In genomic region chr3:108961226-108961625, GRCm38 (mm10) we compare ENCODE assay signal across 7 mouse cellular contexts. TPM values are rescaled to one million over a fixed set of nuclear protein-coding genes. Genes with fewer than 3 reads are reported as not detected.
DNase-seq lines count a peak whose midpoint lies in the region; ATAC-seq and TF ChIP-seq lines count a peak whose summit lies in the region.

No protein-coding gene starts in this region.

- peaks cover 7% of the 10 kb centered on the region; the same call in 1 of the 2 replicates for H3K4me1 ChIP-seq in embryonic facial prominence, embryonic 12.5 days
- peaks cover 11% of the 10 kb centered on the region for H3K4me1 ChIP-seq in lung, embryonic 15.5 days
- peaks cover 8% of the 10 kb centered on the region; the same call in 1 of the 2 replicates for H3K4me1 ChIP-seq in stomach, embryonic 14.5 days (ENCODE audit: control insufficient read depth, insufficient read depth, low read length)
- no peaks in the 10 kb centered on the region for H3K4me1 ChIP-seq in liver, postnatal 0 days (ENCODE audit: insufficient read depth)

- H3K4me3 ChIP-seq in embryonic facial prominence, embryonic 12.5 days = no peak overlapping the region
- H3K4me3 ChIP-seq in lung, embryonic 15.5 days = no peak overlapping the region
- no peak overlapping the region for H3K4me3 ChIP-seq in stomach, embryonic 14.5 days (ENCODE audit: low read depth, low read length)
- no peak overlapping the region for H3K4me3 ChIP-seq in liver, postnatal 0 days (ENCODE audit: low read depth, low read length)

- no peaks in the 10 kb centered on the region for H3K36me3 ChIP-seq in embryonic facial prominence, embryonic 12.5 days
- H3K36me3 ChIP-seq in lung, embryonic 15.5 days = no peaks in the 10 kb centered on the region
- no peaks in the 10 kb centered on the region for H3K36me3 ChIP-seq in stomach, embryonic 14.5 days (ENCODE audit: control insufficient read depth, insufficient read depth, low read length)
- H3K36me3 ChIP-seq in liver, postnatal 0 days (replicated peaks; ENCODE audit: insufficient read depth, low read length) = no peaks in the 10 kb centered on the region

- H3K9ac ChIP-seq in embryonic facial prominence, embryonic 12.5 days = no peak overlapping the region
- H3K9ac ChIP-seq in lung, embryonic 15.5 days = 0 out of 2 replicates have a peak overlapping the region, but pooled peaks have one; percentile 3
- H3K9ac ChIP-seq in stomach, embryonic 14.5 days (replicated peaks; ENCODE audit: low read depth, low read length) = no peak overlapping the region
- H3K9ac ChIP-seq in liver, postnatal 0 days (replicated peaks) = no peak overlapping the region

- H3K27me3 ChIP-seq in embryonic facial prominence, embryonic 12.5 days = no peaks in the 10 kb centered on the region
- H3K27me3 ChIP-seq in lung, embryonic 15.5 days = no peaks in the 10 kb centered on the region
- no peaks in the 10 kb centered on the region for H3K27me3 ChIP-seq in stomach, embryonic 14.5 days (ENCODE audit: control insufficient read depth, insufficient read depth, low read length)
- H3K27me3 ChIP-seq in liver, postnatal 0 days (ENCODE audit: insufficient read depth, low read length) = no peaks in the 10 kb centered on the region

- H3K9me3 ChIP-seq in embryonic facial prominence, embryonic 12.5 days = no peaks in the 10 kb centered on the region
- no peaks in the 10 kb centered on the region for H3K9me3 ChIP-seq in lung, embryonic 15.5 days
- H3K9me3 ChIP-seq in stomach, embryonic 14.5 days (ENCODE audit: control insufficient read depth, low read depth, low read length) = no peaks in the 10 kb centered on the region
- no peaks in the 10 kb centered on the region for H3K9me3 ChIP-seq in liver, postnatal 0 days (ENCODE audit: low read length)

- TF ChIP-seq CTCF in liver, postnatal 0 days (IDR thresholded peaks at IDR 0.05; ENCODE audit: low read depth) = no peak

- WGBS in embryonic facial prominence, embryonic 12.5 days = 56% methylated on average over 7 of the region's 7 CpGs
- WGBS in lung, embryonic 15.5 days = 31% methylated on average over 7 of the region's 7 CpGs
- WGBS in stomach, embryonic 14.5 days = 24% methylated on average over 7 of the region's 7 CpGs
- WGBS in liver, postnatal 0 days (ENCODE audit: insufficient replicate concordance) = 59% methylated on average over 7 of the region's 7 CpGs

- H3K27ac ChIP-seq in embryonic facial prominence, embryonic 12.5 days = no peak overlapping the region
- H3K27ac ChIP-seq in lung, embryonic 15.5 days = no peak overlapping the region
- peak overlapping the region; percentile 4; the same call in 1 of the 2 replicates for H3K27ac ChIP-seq in stomach, embryonic 14.5 days (ENCODE audit: low read length)
- no peak overlapping the region for H3K27ac ChIP-seq in liver, postnatal 0 days (ENCODE audit: low read depth)

- no peak overlapping the region; the same call in 1 of the 2 replicates for H3K4me2 ChIP-seq in embryonic facial prominence, embryonic 12.5 days (replicated peaks)
- peak overlapping the region; percentile 38 for H3K4me2 ChIP-seq in lung, embryonic 15.5 days
- H3K4me2 ChIP-seq in stomach, embryonic 14.5 days (replicated peaks; ENCODE audit: low read depth, low read length) = peak overlapping the region; percentile 0; the same call in 1 of the 2 replicates
- H3K4me2 ChIP-seq in liver, postnatal 0 days (ENCODE audit: low read depth, low read length) = no peak overlapping the region

- no peak for TF ChIP-seq EP300 in liver, postnatal 0 days (IDR thresholded peaks at IDR 0.05; ENCODE audit: low read depth)

- ATAC-seq in embryonic facial prominence, embryonic 12.5 days (ENCODE audit: insufficient number of reproducible peaks, insufficient read depth, low FRiP score, low TSS enrichment) = peak; percentile 63; the same call in 1 of the 2 replicates
- ATAC-seq in lung, embryonic 15.5 days (ENCODE audit: borderline replicate concordance, extremely low read depth, low FRiP score, low TSS enrichment) = peak; percentile 78; the same call in 1 of the 2 replicates
- peak; percentile 53; the same call in 1 of the 2 replicates for ATAC-seq in stomach, embryonic 14.5 days (ENCODE audit: insufficient number of reproducible peaks, insufficient read depth, low FRiP score, low read depth)
- ATAC-seq in liver, postnatal 0 days = no peak

- DNase-seq in testis, postnatal 10 days (ENCODE audit: low spot score) = peak; percentile 34
- no peak for DNase-seq in testis, postnatal 14 days (ENCODE audit: low spot score)
- no peak for DNase-seq in liver, postnatal 0 days
- DNase-seq in adrenal gland, postnatal 14 days = no peak

RNA-seq across cellular contexts. Expression of gene Gm9857, which starts 21.0 kb away (rescaled TPM):
- not detected in 2 replicates for polyA plus RNA-seq in embryonic facial prominence, embryonic 12.5 days (2016; fragmentation: Nextera tagmentation; extraction: Ambion mirVana)
- not detected in 2 replicates for polyA plus RNA-seq in lung, embryonic 15.5 days (2015; fragmentation: Nextera tagmentation; extraction: Ambion mirVana)
- polyA plus RNA-seq in stomach, embryonic 14.5 days (2014; fragmentation: Nextera tagmentation; extraction: Ambion mirVana) = not detected in 2 replicates
- not detected in 2 replicates for polyA plus RNA-seq in liver, postnatal 0 days (2015; fragmentation: Nextera tagmentation; extraction: Ambion mirVana)
- total RNA-seq in adrenal gland, postnatal 14 days (2021) = not detected in 2 replicates

RNA-seq across cellular contexts. Expression of gene Henmt1, which starts 21.6 kb away (rescaled TPM):
- polyA plus RNA-seq in embryonic facial prominence, embryonic 12.5 days (2016; fragmentation: Nextera tagmentation; extraction: Ambion mirVana) = 1.6 and 1.9 TPM in 2 replicates
- 0.32 and 0.42 TPM in 2 replicates for polyA plus RNA-seq in lung, embryonic 15.5 days (2015; fragmentation: Nextera tagmentation; extraction: Ambion mirVana)
- 0.43 and 0.78 TPM in 2 replicates for polyA plus RNA-seq in stomach, embryonic 14.5 days (2014; fragmentation: Nextera tagmentation; extraction: Ambion mirVana)
- polyA plus RNA-seq in liver, postnatal 0 days (2015; fragmentation: Nextera tagmentation; extraction: Ambion mirVana) = not detected in 2 replicates
- not detected in 2 replicates for total RNA-seq in adrenal gland, postnatal 14 days (2021)

RNA-seq across cellular contexts. Expression of gene Prpf38b, which starts 49.7 kb away (rescaled TPM):
- polyA plus RNA-seq in embryonic facial prominence, embryonic 12.5 days (2016; fragmentation: Nextera tagmentation; extraction: Ambion mirVana) = 82.3 and 91.7 TPM in 2 replicates
- polyA plus RNA-seq in lung, embryonic 15.5 days (2015; fragmentation: Nextera tagmentation; extraction: Ambion mirVana) = 73.4 and 81.9 TPM in 2 replicates
- polyA plus RNA-seq in stomach, embryonic 14.5 days (2014; fragmentation: Nextera tagmentation; extraction: Ambion mirVana) = 73.7 and 77.1 TPM in 2 replicates
- 21.5 and 23.9 TPM in 2 replicates for polyA plus RNA-seq in liver, postnatal 0 days (2015; fragmentation: Nextera tagmentation; extraction: Ambion mirVana)
- total RNA-seq in adrenal gland, postnatal 14 days (2021) = 72.2 and 72.4 TPM in 2 replicates

Comparison
In these comparisons a context has a peak if more than half of its experiments do, and no peak if none do; other contexts are left out.
1. H3K4me2 ChIP-seq: peak in lung, embryonic 15.5 days (single experiment) and stomach, embryonic 14.5 days (single experiment); none in embryonic facial prominence, embryonic 12.5 days (single experiment) and liver, postnatal 0 days (single experiment).